Mouse (Mus musculus) forelimb bud, embryonic 11.5 days (tissue): ENCODE measurements around the gene Agtrap.

Experiments used
- DNase-seq: peaks from one replicate; pipeline ENCODE4 v3.0.0-alpha.2; 2012; ENCODE audit warnings: low read depth, low spot score

Gene Agtrap

GRCm38 (mm10) chr4:148075259-148075658 is 12.6 kb downstream of the Agtrap start:
- DNase-seq, result peak; percentile 75

- peak; percentile 38 for DNase-seq
These were observed 13.2 kb downstream of the Agtrap start for GRCm38 (mm10) chr4:148074521-148075189.

DNA sequence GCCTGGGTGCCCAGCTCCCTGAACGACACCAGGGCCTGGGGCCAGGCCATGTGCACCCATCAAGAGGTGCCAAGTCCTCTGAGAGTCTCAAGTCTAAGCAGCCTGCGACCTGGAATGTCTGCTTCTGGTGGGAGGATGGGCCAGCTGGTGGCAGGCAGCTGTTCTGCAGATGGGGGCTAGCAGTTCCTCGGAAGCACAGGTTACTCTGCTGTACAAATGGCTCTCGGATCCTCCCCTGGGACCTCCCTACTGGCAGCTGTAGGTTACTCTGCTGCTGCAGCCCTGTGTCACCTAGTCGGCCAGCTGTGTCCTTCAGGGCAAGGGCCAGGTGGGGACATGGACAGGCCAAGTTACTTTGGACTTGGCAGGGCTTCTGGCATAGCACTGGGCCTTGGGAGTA is 16.3 kb downstream of the Agtrap start:
- no peak for DNase-seq

GRCm38 (mm10) chr4:148069602-148070218 is 18.1 kb downstream of the Agtrap start:
- no peak for DNase-seq

- no peak for DNase-seq
These were observed 20.5 kb downstream of the Agtrap start for GRCm38 (mm10) chr4:148067346-148067745.

- DNase-seq, result no peak
These were observed 21.5 kb downstream of the Agtrap start for GRCm38 (mm10) chr4:148066401-148066744.

DNA sequence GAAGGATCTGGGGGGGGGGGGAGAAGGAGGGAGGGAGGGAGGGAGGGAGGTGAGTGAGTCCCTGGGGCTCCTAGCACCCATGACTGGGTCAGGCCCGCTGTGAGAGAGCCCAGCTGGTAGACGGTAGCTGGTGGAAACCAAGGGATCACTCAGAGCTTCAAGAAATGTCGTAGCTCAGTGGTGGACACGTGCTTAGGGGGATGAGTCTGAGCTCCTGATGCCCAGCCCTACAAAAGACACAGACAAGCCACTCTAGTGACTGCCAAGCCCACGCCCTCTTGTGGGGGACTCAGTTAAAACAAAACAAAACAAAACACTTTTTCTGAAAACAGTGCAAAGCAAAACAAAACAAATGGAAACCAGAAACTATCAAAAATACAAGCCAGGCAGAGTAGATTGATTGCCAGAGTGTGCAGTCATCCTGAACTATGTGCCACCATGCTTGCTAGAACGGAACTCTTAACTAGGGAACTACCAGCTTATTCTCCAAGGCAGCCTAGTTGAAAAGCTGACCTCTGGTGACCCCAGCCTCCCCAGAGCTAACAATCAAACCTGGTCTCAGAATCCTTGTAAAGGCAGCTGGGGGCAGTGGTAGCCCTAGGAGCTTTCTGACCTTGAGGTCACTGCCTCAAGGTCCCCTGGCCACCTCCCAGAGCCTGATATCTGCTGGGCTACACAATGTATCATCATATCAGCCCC is 22.0 kb downstream of the Agtrap start:
- no peak for DNase-seq

DNA sequence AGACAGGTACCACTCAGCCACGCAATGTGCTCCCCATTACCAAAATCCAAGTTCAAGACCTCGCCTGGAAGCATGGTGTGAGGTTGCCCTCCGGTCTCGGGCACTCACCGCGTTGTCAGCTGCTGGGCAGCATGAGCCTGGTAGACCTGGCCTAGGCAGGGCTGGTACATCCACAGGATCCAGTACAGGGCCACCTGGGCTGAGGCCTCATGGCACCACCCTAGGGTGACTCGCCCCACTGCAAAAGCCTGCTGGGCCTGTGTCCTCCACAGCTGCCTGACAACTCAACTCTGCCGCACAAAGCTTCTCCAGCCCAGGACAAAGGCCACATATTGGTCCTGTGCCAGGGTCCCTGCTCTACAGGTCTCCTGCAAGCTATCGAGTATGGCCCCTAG is 26.7 kb downstream of the Agtrap start:
- DNase-seq, result no peak

GRCm38 (mm10) chr4:148060120-148061085 is 27.4 kb downstream of the Agtrap start:
- no peak for DNase-seq

DNA sequence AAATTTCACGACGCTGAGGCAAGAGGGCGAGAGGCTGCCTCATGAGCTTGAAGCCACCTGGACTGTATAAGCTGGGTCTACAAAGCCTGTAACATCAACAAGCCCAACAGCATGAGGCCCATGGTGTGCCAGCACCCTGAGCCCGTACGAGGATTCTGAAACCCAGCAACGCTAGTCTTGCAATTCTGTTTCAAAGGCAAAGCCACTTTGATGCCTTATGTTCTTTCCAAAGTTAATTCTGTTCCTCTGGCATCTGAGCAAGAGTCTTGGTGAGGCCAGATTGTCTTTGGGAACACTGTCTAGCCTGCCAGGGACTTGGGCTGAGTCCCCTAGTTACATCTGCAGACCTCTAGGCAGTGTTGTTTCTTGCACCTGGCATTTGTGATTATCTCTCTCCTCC is 28.8 kb downstream of the Agtrap start:
- DNase-seq, result no peak

GRCm38 (mm10) chr4:148058218-148058819 is 29.5 kb downstream of the Agtrap start:
- no peak for DNase-seq

- no peak for DNase-seq
These were observed 30.1 kb downstream of the Agtrap start for GRCm38 (mm10) chr4:148057661-148058209.

- DNase-seq, result no peak
These were observed 31.0 kb downstream of the Agtrap start for GRCm38 (mm10) chr4:148056801-148057200.

DNA sequence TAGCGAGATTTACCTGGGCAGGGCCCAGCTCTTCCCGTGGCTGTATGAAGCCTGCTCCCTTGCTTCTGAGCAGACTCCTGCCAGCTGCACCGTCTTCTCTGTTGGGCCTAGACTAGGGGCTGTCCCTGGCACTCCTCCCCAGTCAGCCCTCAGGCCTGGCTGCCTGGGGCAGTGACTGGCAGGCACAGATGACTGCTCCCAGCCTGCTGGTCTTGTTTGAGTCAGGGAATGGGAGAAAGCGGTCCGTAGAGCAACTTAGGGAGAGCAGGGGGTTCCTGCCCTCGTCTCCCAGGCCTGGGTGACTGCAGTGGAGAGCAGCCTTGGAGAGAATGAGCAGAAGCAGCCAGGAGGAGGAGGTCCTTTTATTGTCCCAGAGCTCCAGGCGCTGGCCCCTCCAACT is 31.6 kb downstream of the Agtrap start:
- DNase-seq, result no peak

GRCm38 (mm10) chr4:148054961-148055695 is 32.7 kb downstream of the Agtrap start:
- no peak for DNase-seq

DNA sequence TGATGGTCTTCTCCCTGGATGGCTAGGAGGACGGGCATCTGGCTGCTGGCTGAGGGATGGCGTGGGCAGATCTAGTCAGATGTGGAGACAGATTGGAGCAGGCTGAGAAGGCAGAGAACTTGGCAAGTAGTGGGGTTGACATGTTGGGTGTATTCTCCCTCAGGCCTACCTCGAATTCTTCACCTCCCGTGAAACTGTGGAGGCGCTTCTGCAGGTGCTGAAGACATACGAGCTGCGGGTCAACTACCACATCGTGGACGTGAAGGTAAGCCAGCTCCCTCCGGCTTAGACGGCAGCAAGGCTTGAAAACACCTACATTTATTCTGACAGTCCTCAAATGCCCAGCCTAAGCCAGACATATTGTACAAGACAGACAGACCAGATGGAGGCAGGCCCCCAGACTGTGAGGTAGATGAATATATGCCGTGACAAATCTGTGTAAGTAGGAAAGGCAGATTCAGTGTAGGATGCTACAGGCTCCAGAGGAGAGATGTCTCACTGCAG is 34.4 kb downstream of the Agtrap start:
- no peak for DNase-seq

- no peak for DNase-seq
These were observed 34.9 kb downstream of the Agtrap start for GRCm38 (mm10) chr4:148052976-148053375.

- DNase-seq, result no peak
These were observed 35.9 kb downstream of the Agtrap start for GRCm38 (mm10) chr4:148051886-148052285.

- DNase-seq, result no peak
These were observed 36.6 kb downstream of the Agtrap start for GRCm38 (mm10) chr4:148051046-148051776.
